Mouse (Mus musculus) midbrain, embryonic 16.5 days (tissue): ENCODE measurements at regions not wholly inside any gene's neighbourhood (a gene's known extent, or its start where the extent isn't known, plus 50 kb on each side); places are given as distances from the start of the nearest gene placed in this dataset.

Experiments
- ATAC-seq: fragments of 200-750 bp; cut with Nextera tagmentation; 2 replicates; pipeline ENCODE4 v1.8.0; 2017; ENCODE audit warnings: moderate TSS enrichment
- H3K27ac ChIP-seq: fragments of 300-500 bp; sonication (generic); 2 replicates; pipeline ENCODE4 v1.5.1; 2014; ENCODE audit warnings: mild to moderate bottlenecking, low read length, mixed read lengths
- H3K27me3 ChIP-seq: fragments of 300-500 bp; sonication (generic); 2 replicates; pipeline ENCODE4 v1.6.1; 2014; ENCODE audit warnings: low read depth, low read length, mixed read lengths; ENCODE audit not compliant: control insufficient read depth, insufficient read depth
- H3K36me3 ChIP-seq: fragments of 300-500 bp; sonication (generic); 2 replicates; pipeline ENCODE4 v1.6.1; 2014; ENCODE audit warnings: mild to moderate bottlenecking, low read length, moderate library complexity, mixed read lengths; ENCODE audit not compliant: control insufficient read depth, insufficient read depth
- H3K4me1 ChIP-seq: fragments of 300-500 bp; sonication (generic); 2 replicates; pipeline ENCODE4 v1.6.1; 2014; ENCODE audit warnings: mild to moderate bottlenecking, low read length, mixed read lengths; ENCODE audit not compliant: control insufficient read depth, insufficient read depth
- H3K4me2 ChIP-seq: fragments of 300-500 bp; sonication (generic); 2 replicates; pipeline ENCODE4 v1.6.1; 2014; ENCODE audit warnings: mild to moderate bottlenecking, low read length, mixed read lengths
- H3K4me3 ChIP-seq: fragments of 300-500 bp; sonication (generic); 2 replicates; pipeline ENCODE4 v1.5.1; 2014; ENCODE audit warnings: low read depth, mild to moderate bottlenecking, low read length, moderate library complexity, mixed read lengths
- H3K9ac ChIP-seq: fragments of 300-500 bp; sonication (generic); 2 replicates; pipeline ENCODE4 v1.6.1; 2014; ENCODE audit warnings: low read depth, low read length, mixed read lengths
- H3K9me3 ChIP-seq: fragments of 300-500 bp; sonication (generic); replicated peaks from 2 replicates; pipeline ENCODE4 v1.6.1; 2014; ENCODE audit warnings: mild to moderate bottlenecking, low read length, mixed read lengths; ENCODE audit not compliant: control insufficient read depth, poor library complexity, severe bottlenecking
- WGBS: fragments of 180-500 bp; shearing (Covaris S2); extraction: QIAGEN DNeasy Blood & Tissue Kit; methylation state at CpG from one replicate; pipeline ENCODE4 v1.1.7; 2014; 5-methylcytosine and 5-hydroxymethylcytosine counted together

- peak overlapping the region; percentile 36; the same call in 1 of the 2 replicates for H3K9ac ChIP-seq
- no peak overlapping the region for H3K4me3 ChIP-seq
- peak overlapping the region; percentile 41 for H3K4me2 ChIP-seq
- no peaks in the 10 kb centered on the region for H3K9me3 ChIP-seq
- H3K27ac ChIP-seq = peak overlapping the region; percentile 45
- ATAC-seq = peak; percentile 41
- 10% methylated on average over 16 of the region's 16 CpGs for WGBS
- no peaks in the 10 kb centered on the region for H3K27me3 ChIP-seq
- peaks cover 27% of the 10 kb centered on the region for H3K4me1 ChIP-seq
- no peaks in the 10 kb centered on the region for H3K36me3 ChIP-seq
These were observed 257.1 kb downstream of the Mycn start for GRCm38 (mm10) chr12:12684481-12685216.

GRCm38 (mm10) chr12:12683733-12684470 is 257.8 kb downstream of the Mycn start:
- no peak for ATAC-seq
- H3K4me2 ChIP-seq = peak overlapping the region; percentile 41; the same call in 1 of the 2 replicates

GRCm38 (mm10) chr12:12681101-12681500 is 260.6 kb downstream of the Mycn start:
- 4% methylated on average over 6 of the region's 6 CpGs for WGBS
- H3K27me3 ChIP-seq = no peaks in the 10 kb centered on the region
- H3K9me3 ChIP-seq = no peaks in the 10 kb centered on the region
- H3K4me1 ChIP-seq = peaks cover 27% of the 10 kb centered on the region
- H3K36me3 ChIP-seq = no peaks in the 10 kb centered on the region
- H3K27ac ChIP-seq = peak overlapping the region; percentile 88
- peak overlapping the region; percentile 62 for H3K9ac ChIP-seq
- H3K4me3 ChIP-seq = peak overlapping the region; percentile 28
- peak overlapping the region; percentile 49 for H3K4me2 ChIP-seq
- peak; percentile 57 for ATAC-seq

More at GRCm38 (mm10) chr12:12683733-12684470, 257.8 kb downstream of the Mycn start:
- Histone ChIP-seq H3K9me3 (no peaks in the 10 kb centered on the region), H3K4me1 (peaks cover 27% of the 10 kb centered on the region), H3K4me3 (no peak overlapping the region), H3K27me3 (no peaks in the 10 kb centered on the region), H3K9ac (no peak overlapping the region), H3K27ac (peak overlapping the region; percentile 5; the same call in 1 of the 2 replicates), H3K36me3 (no peaks in the 10 kb centered on the region)
- WGBS = 25% methylated on average over 10 of the region's 10 CpGs

GRCm38 (mm10) chr12:12680371-12680921 is 261.3 kb downstream of the Mycn start:
- Histone ChIP-seq H3K9ac (peak overlapping the region; percentile 62), H3K4me1 (peaks cover 27% of the 10 kb centered on the region), H3K27me3 (no peaks in the 10 kb centered on the region), H3K9me3 (no peaks in the 10 kb centered on the region), H3K4me3 (peak overlapping the region; percentile 28), H3K36me3 (no peaks in the 10 kb centered on the region), H3K27ac (peak overlapping the region; percentile 88), H3K4me2 (peak overlapping the region; percentile 49)
- WGBS = 3% methylated on average over 14 of the region's 14 CpGs
- ATAC-seq = peak; percentile 89

GRCm38 (mm10) chr12:12676676-12677075 is 265.0 kb downstream of the Mycn start:
- Histone ChIP-seq H3K27me3 (no peaks in the 10 kb centered on the region), H3K4me1 (peaks cover 11% of the 10 kb centered on the region), H3K36me3 (no peaks in the 10 kb centered on the region), H3K27ac (no peak overlapping the region), H3K4me2 (no peak overlapping the region), H3K4me3 (no peak overlapping the region), H3K9ac (no peak overlapping the region), H3K9me3 (no peaks in the 10 kb centered on the region)
- ATAC-seq = peak; percentile 46
- 10% methylated on average over 9 of the region's 9 CpGs for WGBS

GRCm38 (mm10) chr12:12669931-12670330 is 271.8 kb downstream of the Mycn start:
- Histone ChIP-seq H3K27me3 (no peaks in the 10 kb centered on the region), H3K36me3 (no peaks in the 10 kb centered on the region), H3K9ac (no peak overlapping the region), H3K4me3 (no peak overlapping the region), H3K4me2 (no peak overlapping the region), H3K9me3 (no peaks in the 10 kb centered on the region), H3K27ac (no peak overlapping the region), H3K4me1 (no peaks in the 10 kb centered on the region)
- ATAC-seq = no peak
- 67% methylated on average over 5 of the region's 5 CpGs for WGBS

- no peak overlapping the region for H3K9ac ChIP-seq
- H3K9me3 ChIP-seq = no peaks in the 10 kb centered on the region
- H3K4me2 ChIP-seq = no peak overlapping the region
- WGBS = 86% methylated on average over 4 of the region's 4 CpGs
- no peaks in the 10 kb centered on the region for H3K36me3 ChIP-seq
- H3K27me3 ChIP-seq = no peaks in the 10 kb centered on the region
- H3K4me3 ChIP-seq = no peak overlapping the region
- 0 out of 2 replicates have a peak, but pooled peaks have one; percentile 8 for ATAC-seq
- H3K27ac ChIP-seq = no peak overlapping the region
- H3K4me1 ChIP-seq = no peaks in the 10 kb centered on the region
These were observed 272.8 kb downstream of the Mycn start for GRCm38 (mm10) chr12:12668919-12669318.

GRCm38 (mm10) chr12:12655611-12656010 is 286.1 kb downstream of the Mycn start:
- Histone ChIP-seq H3K4me1 (no peaks in the 10 kb centered on the region), H3K27ac (no peak overlapping the region), H3K4me2 (no peak overlapping the region), H3K9me3 (0 out of 2 replicates have a peak, but pooled peaks cover 4% of the 10 kb centered on the region), H3K4me3 (no peak overlapping the region), H3K36me3 (no peaks in the 10 kb centered on the region), H3K27me3 (no peaks in the 10 kb centered on the region; the same call in 1 of the 2 replicates), H3K9ac (no peak overlapping the region)
- WGBS = 83% methylated on average over 8 of the region's 8 CpGs
- no peak for ATAC-seq
